Mouse (Mus musculus): Measurements from ENCODE around the gene Acox1. TPM values are rescaled to one million over a fixed set of nuclear protein-coding genes. Genes with fewer than 3 reads are reported as not detected.

Acox1 gene
- total RNA-seq (2014; rRNA removed; ENCODE audit: low replicate concordance) (64.9 and 65.8 TPM in 2 replicates), polyA plus RNA-seq (2015; fragmentation: Nextera tagmentation; extraction: Ambion mirVana) (43.0 and 46.7 TPM in 2 replicates)

DNA sequence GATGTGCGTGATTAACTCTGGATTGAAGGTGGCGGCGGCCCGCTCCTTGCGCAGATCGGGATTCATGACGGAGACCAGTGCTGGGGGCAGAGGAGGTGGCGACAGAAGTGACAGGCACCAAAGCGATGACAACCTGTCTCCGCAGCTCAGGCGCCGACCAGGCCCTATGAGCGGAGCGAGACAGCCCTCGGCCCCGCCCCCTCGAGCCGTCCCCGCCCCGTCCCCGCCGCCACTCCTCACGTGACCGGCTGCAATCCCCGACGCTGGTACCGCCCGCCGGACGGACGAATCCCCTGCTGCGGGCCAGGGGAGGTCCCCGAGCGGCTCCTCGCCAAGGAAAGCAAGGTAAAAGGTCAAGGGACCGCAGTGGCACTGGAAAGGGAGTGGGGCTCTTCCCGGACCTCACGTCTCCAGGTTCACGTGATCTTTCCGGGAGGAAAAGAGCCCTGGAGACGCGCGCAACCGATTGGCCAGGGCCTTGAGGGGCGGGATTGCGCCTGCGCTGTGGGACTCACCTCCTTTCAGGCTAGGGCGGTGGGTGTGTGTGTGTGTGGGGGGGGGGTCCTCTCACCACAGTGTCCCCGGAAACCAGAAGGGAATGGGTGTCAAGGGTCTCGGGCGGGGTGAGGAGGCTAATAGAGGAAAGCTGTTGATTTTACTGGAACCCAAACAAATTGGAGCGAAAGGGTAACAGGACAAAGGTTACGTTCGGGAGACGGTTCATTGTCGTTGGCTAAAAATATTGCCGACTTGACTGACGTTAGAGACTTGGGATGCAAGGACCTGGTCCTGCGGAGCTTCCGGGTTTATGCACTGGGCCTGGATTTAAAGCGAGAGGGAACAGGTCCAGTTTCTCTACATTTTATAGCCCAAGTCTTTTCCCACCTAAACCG, at the start of gene Acox1, which contains the start of gene Ten1:
Acox1 (minus strand) TSS at position 407 of the 893 bp plus-strand sequence.
Ten1 (plus strand) TSS at position 217 of the 893 bp plus-strand sequence.
- Histone ChIP-seq H3K36me3 (replicated peaks; ENCODE audit: control insufficient read depth, insufficient read depth, low read length) (peaks cover 11% of the 10 kb centered on the region; the same call in 1 of the 2 replicates), H3K27me3 (ENCODE audit: control insufficient read depth, insufficient read depth, low read length) (no peaks in the 10 kb centered on the region), H3K4me2 (ENCODE audit: low read depth, low read length) (peak within 1 kb of the TSS; percentile 70), H3K9me3 (replicated peaks; ENCODE audit: control insufficient read depth, low read length) (no peaks in the 10 kb centered on the region), H3K4me3 (ENCODE audit: low read depth, low read length) (peak within 1 kb of the TSS; percentile 67), H3K27ac (ENCODE audit: low read depth) (peak within 1 kb of the TSS; percentile 95), H3K4me1 (ENCODE audit: control insufficient read depth, insufficient read depth) (peaks cover 6% of the 10 kb centered on the region), H3K9ac (replicated peaks; ENCODE audit: low read depth, low read length) (peak within 1 kb of the TSS; percentile 81)
- TF ChIP-seq EP300 (IDR thresholded peaks at IDR 0.05; ENCODE audit: low read depth): peak; percentile 99
- TF ChIP-seq CTCF (IDR thresholded peaks at IDR 0.05; ENCODE audit: low read depth): no peak
- DNase-seq (ENCODE audit: low spot score): peak; percentile 98
- WGBS: under 1% methylated on average over 56 of the region's 62 CpGs
- ATAC-seq (ENCODE audit: insufficient read depth, low read depth): peak; percentile 96

DNA sequence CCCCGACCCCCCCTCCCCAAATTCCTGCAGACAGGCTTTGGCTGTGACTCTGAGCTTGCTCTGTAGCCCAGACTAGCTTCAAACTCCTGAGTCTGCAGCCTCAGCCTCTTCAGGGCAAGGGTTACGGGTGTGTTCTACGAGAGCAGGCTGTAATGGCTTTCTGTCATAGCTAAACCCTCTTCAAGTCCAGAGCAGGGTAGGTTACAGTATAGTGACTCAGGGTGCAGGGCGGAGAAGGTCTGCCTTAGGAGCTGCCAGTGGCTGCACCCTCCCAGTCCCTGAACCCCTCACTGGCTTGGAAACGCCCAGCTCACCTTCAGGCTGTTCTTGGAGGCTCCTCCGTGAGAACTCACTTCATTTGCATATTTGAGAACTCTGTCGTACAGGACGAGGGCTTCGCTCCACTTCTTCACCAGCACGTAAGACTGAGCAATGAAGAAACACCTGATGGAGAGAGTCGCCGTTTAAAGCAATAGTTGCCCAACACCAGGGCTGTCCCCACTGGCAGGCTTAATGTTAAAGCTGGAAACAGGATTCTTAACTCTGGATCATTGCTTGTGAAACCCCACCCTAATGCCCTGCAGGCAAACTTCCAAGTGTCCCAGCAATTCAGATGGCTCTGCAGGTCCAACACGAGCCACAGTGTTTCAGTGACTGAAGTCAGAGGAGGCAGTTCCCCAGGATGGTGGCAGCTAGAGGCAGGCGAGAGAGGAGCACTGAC, 48.8 kb upstream of the Acox1 start:
- Histone ChIP-seq H3K27me3 (ENCODE audit: control insufficient read depth, insufficient read depth, low read length) (no peaks in the 10 kb centered on the region), H3K9ac (replicated peaks; ENCODE audit: low read depth, low read length) (no peak overlapping the region), H3K36me3 (replicated peaks; ENCODE audit: control insufficient read depth, insufficient read depth, low read length) (peaks cover 93% of the 10 kb centered on the region), H3K9me3 (replicated peaks; ENCODE audit: control insufficient read depth, low read length) (no peaks in the 10 kb centered on the region), H3K4me1 (ENCODE audit: control insufficient read depth, insufficient read depth) (no peaks in the 10 kb centered on the region), H3K27ac (ENCODE audit: low read depth) (no peak overlapping the region), H3K4me2 (ENCODE audit: low read depth, low read length) (no peak overlapping the region), H3K4me3 (ENCODE audit: low read depth, low read length) (no peak overlapping the region)
- DNase-seq (ENCODE audit: low spot score) (no peak), ATAC-seq (ENCODE audit: insufficient read depth, low read depth) (no peak)
- TF ChIP-seq EP300 (IDR thresholded peaks at IDR 0.05; ENCODE audit: low read depth) (no peak), CTCF (IDR thresholded peaks at IDR 0.05; ENCODE audit: low read depth) (no peak)
- WGBS: 82% methylated on average over 14 of the region's 14 CpGs

DNA sequence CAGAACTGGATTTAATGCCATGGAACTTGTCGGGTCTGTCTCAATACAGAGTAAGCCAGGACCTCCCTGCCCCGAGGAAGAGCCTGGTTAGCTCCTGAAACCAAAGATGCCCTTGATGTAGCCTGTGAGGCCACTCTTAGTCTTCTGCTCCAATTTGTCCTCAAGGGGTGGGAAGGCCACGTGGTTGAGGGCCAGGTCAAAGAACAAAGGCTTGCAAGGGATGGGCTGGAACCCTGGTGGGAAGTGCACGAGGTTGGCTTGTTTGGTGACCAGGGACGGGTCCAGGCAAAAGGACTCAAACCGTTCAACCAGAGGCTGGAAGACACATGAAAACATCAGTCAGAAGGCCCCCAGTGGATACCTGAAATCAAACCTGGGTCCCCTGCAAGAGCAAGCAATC, 46.8 kb upstream of the Acox1 start:
- no peaks in the 10 kb centered on the region for H3K27me3 ChIP-seq (ENCODE audit: control insufficient read depth, insufficient read depth, low read length)
- no peak overlapping the region for H3K4me2 ChIP-seq (ENCODE audit: low read depth, low read length)
- ATAC-seq (ENCODE audit: insufficient read depth, low read depth): no peak
- peaks cover 73% of the 10 kb centered on the region for H3K36me3 ChIP-seq (replicated peaks; ENCODE audit: control insufficient read depth, insufficient read depth, low read length)
- H3K9ac ChIP-seq (replicated peaks; ENCODE audit: low read depth, low read length): no peak overlapping the region
- TF ChIP-seq CTCF (IDR thresholded peaks at IDR 0.05; ENCODE audit: low read depth) (no peak), EP300 (IDR thresholded peaks at IDR 0.05; ENCODE audit: low read depth) (no peak)
- DNase-seq (ENCODE audit: low spot score): no peak
- no peak overlapping the region for H3K27ac ChIP-seq (ENCODE audit: low read depth)
- H3K4me3 ChIP-seq (ENCODE audit: low read depth, low read length): no peak overlapping the region
- 82% methylated on average over 6 of the region's 6 CpGs for WGBS
- H3K4me1 ChIP-seq (ENCODE audit: control insufficient read depth, insufficient read depth): no peaks in the 10 kb centered on the region
- no peaks in the 10 kb centered on the region for H3K9me3 ChIP-seq (replicated peaks; ENCODE audit: control insufficient read depth, low read length)

DNA sequence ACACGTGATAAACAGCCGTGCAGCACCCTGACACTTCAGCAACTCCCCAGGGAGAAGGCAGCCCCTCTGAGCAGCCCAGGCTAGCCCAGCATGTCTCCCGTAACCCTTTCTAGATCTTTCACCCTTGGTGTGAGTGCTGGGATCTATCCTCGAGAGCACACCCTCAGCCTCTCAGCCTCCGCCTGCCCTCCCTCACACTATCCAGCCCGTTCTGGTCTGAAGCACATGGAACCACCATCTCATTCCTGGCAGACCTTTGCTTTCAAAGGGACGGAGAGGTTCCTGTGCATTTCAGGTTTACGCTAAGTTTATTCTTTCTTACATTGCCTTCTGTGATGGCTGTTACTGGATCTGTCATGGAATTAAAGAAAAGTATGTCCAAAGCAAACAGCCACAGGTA, 45.7 kb upstream of the Acox1 start:
- WGBS: 71% methylated on average over 8 of the region's 8 CpGs
- no peaks in the 10 kb centered on the region for H3K27me3 ChIP-seq (ENCODE audit: control insufficient read depth, insufficient read depth, low read length)
- ATAC-seq (ENCODE audit: insufficient read depth, low read depth): no peak
- peaks cover 62% of the 10 kb centered on the region for H3K36me3 ChIP-seq (replicated peaks; ENCODE audit: control insufficient read depth, insufficient read depth, low read length)
- TF ChIP-seq EP300 (IDR thresholded peaks at IDR 0.05; ENCODE audit: low read depth) (no peak), CTCF (IDR thresholded peaks at IDR 0.05; ENCODE audit: low read depth) (no peak)
- H3K4me3 ChIP-seq (ENCODE audit: low read depth, low read length): no peak overlapping the region
- no peak overlapping the region for H3K4me2 ChIP-seq (ENCODE audit: low read depth, low read length)
- no peak overlapping the region for H3K9ac ChIP-seq (replicated peaks; ENCODE audit: low read depth, low read length)
- H3K4me1 ChIP-seq (ENCODE audit: control insufficient read depth, insufficient read depth): no peaks in the 10 kb centered on the region
- DNase-seq (ENCODE audit: low spot score): no peak
- no peak overlapping the region for H3K27ac ChIP-seq (ENCODE audit: low read depth)
- no peaks in the 10 kb centered on the region for H3K9me3 ChIP-seq (replicated peaks; ENCODE audit: control insufficient read depth, low read length)

DNA sequence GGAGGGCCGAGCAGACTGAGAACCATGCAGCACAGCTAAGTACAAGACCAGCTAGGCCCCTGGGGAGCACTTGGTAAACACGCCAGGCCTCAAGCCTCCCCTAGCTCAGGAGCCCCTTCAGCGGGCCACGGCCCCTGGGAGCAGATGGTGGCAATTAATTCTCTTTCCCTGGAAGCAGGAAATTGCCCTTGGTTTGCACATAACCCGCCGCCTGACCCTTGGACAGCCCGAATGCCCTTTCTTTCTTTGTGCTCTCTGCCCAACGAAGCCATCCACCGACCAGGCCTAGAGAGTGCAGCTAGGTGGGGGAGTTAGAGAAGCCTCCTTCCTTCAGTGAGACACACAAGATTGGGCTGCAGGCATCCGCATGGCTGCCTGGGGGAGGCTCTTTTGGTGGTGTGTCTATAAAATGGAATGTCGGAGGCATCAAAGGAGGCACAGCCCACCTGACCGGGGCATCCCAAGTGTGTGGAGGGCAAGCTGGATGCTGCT, 42.9 kb upstream of the Acox1 start:
- TF ChIP-seq CTCF (IDR thresholded peaks at IDR 0.05; ENCODE audit: low read depth): no peak
- no peak for TF ChIP-seq EP300 (IDR thresholded peaks at IDR 0.05; ENCODE audit: low read depth)
- DNase-seq (ENCODE audit: low spot score) (no peak), ATAC-seq (ENCODE audit: insufficient read depth, low read depth) (no peak)
- Histone ChIP-seq H3K27me3 (ENCODE audit: control insufficient read depth, insufficient read depth, low read length) (peaks cover 10% of the 10 kb centered on the region), H3K9me3 (replicated peaks; ENCODE audit: control insufficient read depth, low read length) (no peaks in the 10 kb centered on the region), H3K4me1 (ENCODE audit: control insufficient read depth, insufficient read depth) (no peaks in the 10 kb centered on the region), H3K27ac (ENCODE audit: low read depth) (no peak overlapping the region), H3K9ac (replicated peaks; ENCODE audit: low read depth, low read length) (no peak overlapping the region), H3K4me3 (ENCODE audit: low read depth, low read length) (no peak overlapping the region), H3K4me2 (ENCODE audit: low read depth, low read length) (no peak overlapping the region), H3K36me3 (replicated peaks; ENCODE audit: control insufficient read depth, insufficient read depth, low read length) (peaks cover 34% of the 10 kb centered on the region)
- 67% methylated on average over 12 of the region's 12 CpGs for WGBS
